Mouse (Mus musculus): ENCODE measurements around the gene 5031439G07Rik.
"Not testable (repeated sequence)": the region's sequence is repeated elsewhere in the genome, so short reads cannot be mapped to it uniquely, and the experiment has no call there.

5031439G07Rik gene

GRCm38 (mm10) chr15:84953259-84953658 lies 35.1 kb downstream of the 5031439G07Rik start:
- no peak for DNase-seq (ENCODE audit: low spot score in 2 of 2)

GRCm38 (mm10) chr15:84950053-84950452 lies 38.3 kb downstream of the 5031439G07Rik start:
- DNase-seq (ENCODE audit: low spot score in 2 of 2): no peak

- no peak for DNase-seq (ENCODE audit: low spot score in 2 of 2)
Observed at GRCm38 (mm10) chr15:84948990-84949389, 39.4 kb downstream of the 5031439G07Rik start.

- DNase-seq (ENCODE audit: low spot score in 2 of 2): no peak
Observed at GRCm38 (mm10) chr15:84944319-84944718, 44.0 kb downstream of the 5031439G07Rik start.

GRCm38 (mm10) chr15:84942647-84943285 lies 45.6 kb downstream of the 5031439G07Rik start:
- no peak for DNase-seq (ENCODE audit: low spot score in 2 of 2)

- no peak for DNase-seq (ENCODE audit: low spot score in 2 of 2)
Observed at GRCm38 (mm10) chr15:84940102-84940501, 48.2 kb downstream of the 5031439G07Rik start.

- DNase-seq (ENCODE audit: low spot score in 2 of 2): no peak
Observed at GRCm38 (mm10) chr15:84934901-84935300, 53.5 kb downstream of the 5031439G07Rik start.

- DNase-seq (ENCODE audit: low spot score in 2 of 2): no peak
Observed at GRCm38 (mm10) chr15:84932351-84932750, 56.0 kb downstream of the 5031439G07Rik start.

GRCm38 (mm10) chr15:84925495-84926018 lies 62.8 kb downstream of the 5031439G07Rik start:
- DNase-seq (ENCODE audit: low spot score in 2 of 2): no peak

GRCm38 (mm10) chr15:84924781-84925315 lies 63.5 kb downstream of the 5031439G07Rik start:
- DNase-seq (ENCODE audit: low spot score in 2 of 2): no peak

- DNase-seq (ENCODE audit: low spot score in 2 of 2): peak in 1 of 2 experiments; percentile 9
Observed at GRCm38 (mm10) chr15:84923508-84924181, 64.7 kb downstream of the 5031439G07Rik start.

- peak; percentile 99 for DNase-seq (ENCODE audit: low spot score in 2 of 2)
Observed at GRCm38 (mm10) chr15:84922884-84923507, 65.4 kb downstream of the 5031439G07Rik start, which contains the start of gene Nup50. Gene Nup50, plus strand, starts transcription at chr15:84923411.

GRCm38 (mm10) chr15:84919938-84920337 lies 68.4 kb downstream of the 5031439G07Rik start, which contains the start of gene Gm29666:
Gene Gm29666, minus strand, starts transcription at chr15:84920038.
- no peak for DNase-seq (ENCODE audit: low spot score in 2 of 2)

GRCm38 (mm10) chr15:84913201-84913600 lies 75.2 kb downstream of the 5031439G07Rik start:
- DNase-seq (ENCODE audit: low spot score in 2 of 2): no peak

- no peak for DNase-seq (ENCODE audit: low spot score in 2 of 2)
Observed at GRCm38 (mm10) chr15:84903843-84904385, 84.4 kb downstream of the 5031439G07Rik start.

GRCm38 (mm10) chr15:84898077-84898476 lies 90.3 kb downstream of the 5031439G07Rik start:
- no peak for DNase-seq (ENCODE audit: low spot score in 2 of 2)

GRCm38 (mm10) chr15:84896664-84897063 lies 91.7 kb downstream of the 5031439G07Rik start:
- DNase-seq (ENCODE audit: low spot score in 2 of 2): no peak

GRCm38 (mm10) chr15:84896216-84896615 lies 92.1 kb downstream of the 5031439G07Rik start:
- DNase-seq (ENCODE audit: low spot score in 2 of 2): not testable (repeated sequence)
